Mouse (Mus musculus): ENCODE results near the gene D16Ertd472e.

- TF ChIP-seq CTCF (IDR thresholded peaks at IDR 0.05; ENCODE audit: control insufficient read depth, insufficient read depth, insufficient read length) (no peak), MAX (IDR thresholded peaks at IDR 0.05) (no peak), USF1 (IDR thresholded peaks at IDR 0.05; ENCODE audit: low read depth) (no peak), MYOD1 (IDR thresholded peaks at IDR 0.05; ENCODE audit: control insufficient read depth, insufficient read length, low read depth) (no peak)
Observed at GRCm38 (mm10) chr16:78596381-78596780, 19.9 kb upstream of the D16Ertd472e start.
